Mouse (Mus musculus) stomach, postnatal 0 days (tissue): ENCODE data around the gene Uggt1. TPM values are rescaled to one million over a fixed set of nuclear protein-coding genes. Genes with fewer than 3 reads are reported as not detected.
A peak's percentile ranks its signal among the peaks of the same experiment; 100 is the strongest.

Source experiments
- ATAC-seq: fragments of 200-750 bp; cut with Nextera tagmentation; 2 replicates; pipeline ENCODE4 v1.8.0; 2017; ENCODE audit not compliant: low FRiP score, low TSS enrichment
- DNase-seq: peaks from one replicate; pipeline ENCODE4 v3.0.0-alpha.2; 2016; ENCODE audit warnings: low spot score
- H3K27ac ChIP-seq: fragments of 300-500 bp; sonication (generic); replicated peaks from 2 replicates; pipeline ENCODE4 v1.5.1; 2014; ENCODE audit warnings: mild to moderate bottlenecking, control low read depth
- H3K27me3 ChIP-seq: fragments of 300-500 bp; sonication (generic); 2 replicates; pipeline ENCODE4 v1.6.1; 2014; ENCODE audit warnings: low read length; ENCODE audit not compliant: control insufficient read depth, insufficient read depth
- H3K36me3 ChIP-seq: fragments of 300-500 bp; sonication (generic); 2 replicates; pipeline ENCODE4 v1.6.1; 2014; ENCODE audit warnings: low read length, mixed read lengths; ENCODE audit not compliant: control insufficient read depth, insufficient read depth
- H3K4me1 ChIP-seq: fragments of 300-500 bp; sonication (generic); replicated peaks from 2 replicates; pipeline ENCODE4 v1.6.1; 2014; ENCODE audit warnings: antibody characterized with exemption; ENCODE audit not compliant: control insufficient read depth, insufficient read depth
- H3K4me2 ChIP-seq: fragments of 300-500 bp; sonication (generic); replicated peaks from 2 replicates; pipeline ENCODE4 v1.6.1; 2014; ENCODE audit warnings: low read depth, mild to moderate bottlenecking, control low read depth, moderate library complexity
- H3K4me3 ChIP-seq: fragments of 300-500 bp; sonication (generic); 2 replicates; pipeline ENCODE4 v1.5.1; 2014; ENCODE audit warnings: low read depth, low read length, control low read depth
- H3K9ac ChIP-seq: fragments of 300-500 bp; sonication (generic); 2 replicates; pipeline ENCODE4 v1.6.1; 2014; ENCODE audit warnings: mild to moderate bottlenecking, low read length, control low read depth, mixed read lengths
- H3K9me3 ChIP-seq: fragments of 300-500 bp; sonication (generic); 2 replicates; pipeline ENCODE4 v1.6.1; 2016; ENCODE audit warnings: low read length; ENCODE audit not compliant: control insufficient read depth
- CTCF ChIP-seq: IDR thresholded peaks from 2 replicates; pipeline ENCODE4 v1.5.1; 2016; ENCODE audit warnings: antibody characterized with exemption, low read depth, mild to moderate bottlenecking, moderate library complexity
- EP300 ChIP-seq: optimal IDR thresholded peaks from 2 replicates; pipeline ENCODE3; 2016; ENCODE audit warnings: antibody characterized with exemption
- WGBS: fragments of 180-500 bp; shearing (Covaris S2); extraction: QIAGEN DNeasy Blood & Tissue Kit; methylation state at CpG from one replicate; pipeline ENCODE4 v1.1.7; 2014; 5-methylcytosine and 5-hydroxymethylcytosine counted together
- polyA plus RNA-seq: library from polyadenylated mRNA; unstranded; fragments of >200 nt; fragmentation: Nextera tagmentation; extraction: Ambion mirVana; gene quantifications from 2 replicates; pipeline ENCODE4 v1.2.1, GENCODE M21; 2015

The Uggt1 gene
- polyA plus RNA-seq, 1 experiment from 2014 or later: 28.9 TPM

- no peak overlapping the region for H3K9ac ChIP-seq
- peaks cover 18% of the 10 kb centered on the region for H3K36me3 ChIP-seq
- no peaks in the 10 kb centered on the region for H3K4me1 ChIP-seq
- H3K4me3 ChIP-seq: no peak overlapping the region
- no peak for TF ChIP-seq CTCF
- TF ChIP-seq EP300: no peak
- no peak overlapping the region for H3K4me2 ChIP-seq
- H3K9me3 ChIP-seq: no peaks in the 10 kb centered on the region
- no peak for DNase-seq
- ATAC-seq: no peak
- no peaks in the 10 kb centered on the region for H3K27me3 ChIP-seq
- WGBS: 76% methylated on average over 11 of the region's 11 CpGs
- no peak overlapping the region for H3K27ac ChIP-seq
Measured at GRCm38 (mm10) chr1:36191966-36192365, 52.6 kb downstream of the Uggt1 start.

- no peak overlapping the region for H3K9ac ChIP-seq
- no peak overlapping the region for H3K4me2 ChIP-seq
- ATAC-seq (no peak), DNase-seq (no peak)
- WGBS: 67% methylated on average over 5 of the region's 5 CpGs
- H3K4me3 ChIP-seq: no peak overlapping the region
- H3K9me3 ChIP-seq: no peaks in the 10 kb centered on the region
- H3K27me3 ChIP-seq: no peaks in the 10 kb centered on the region
- no peaks in the 10 kb centered on the region for H3K4me1 ChIP-seq
- peaks cover 27% of the 10 kb centered on the region for H3K36me3 ChIP-seq
- TF ChIP-seq CTCF (no peak), EP300 (no peak)
- no peak overlapping the region for H3K27ac ChIP-seq
Measured at GRCm38 (mm10) chr1:36180038-36180437, 64.5 kb downstream of the Uggt1 start.

DNA sequence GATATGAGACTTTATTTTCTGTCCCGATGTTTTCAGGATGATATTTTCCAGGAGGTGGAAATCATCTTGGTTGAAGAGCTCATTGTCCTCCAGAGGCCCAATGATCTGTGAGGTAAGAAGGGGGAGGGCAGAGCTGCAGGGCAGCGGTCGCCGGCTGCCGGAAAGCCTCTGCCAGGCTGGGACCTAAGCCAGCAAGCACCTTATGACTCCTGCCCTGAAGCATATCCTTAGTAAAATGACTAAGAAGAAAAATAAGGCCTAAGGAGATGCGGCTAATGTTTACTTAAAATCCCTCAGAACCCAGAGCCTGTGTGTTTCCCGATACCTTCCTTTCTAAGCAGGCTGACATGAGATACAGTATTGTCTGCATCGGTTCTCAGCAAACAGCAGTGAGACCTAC, 71.1 kb downstream of the Uggt1 start:
- Histone ChIP-seq H3K36me3 (peaks cover 35% of the 10 kb centered on the region), H3K27ac (no peak overlapping the region), H3K27me3 (no peaks in the 10 kb centered on the region), H3K4me1 (no peaks in the 10 kb centered on the region), H3K4me2 (no peak overlapping the region), H3K4me3 (no peak overlapping the region), H3K9me3 (no peaks in the 10 kb centered on the region), H3K9ac (no peak overlapping the region)
- no peak for DNase-seq
- no peak for TF ChIP-seq CTCF
- no peak for TF ChIP-seq EP300
- ATAC-seq: no peak
- WGBS: 78% methylated on average over 8 of the region's 8 CpGs

- Histone ChIP-seq H3K9me3 (no peaks in the 10 kb centered on the region), H3K4me2 (no peak overlapping the region), H3K27ac (no peak overlapping the region), H3K4me1 (no peaks in the 10 kb centered on the region), H3K9ac (no peak overlapping the region), H3K4me3 (no peak overlapping the region), H3K27me3 (no peaks in the 10 kb centered on the region), H3K36me3 (peaks cover 32% of the 10 kb centered on the region)
- WGBS: 89% methylated on average over 6 of the region's 6 CpGs
- DNase-seq: no peak
- no peak for TF ChIP-seq CTCF
- TF ChIP-seq EP300: no peak
- ATAC-seq: no peak
Measured at GRCm38 (mm10) chr1:36172941-36173340, 71.6 kb downstream of the Uggt1 start.

DNA sequence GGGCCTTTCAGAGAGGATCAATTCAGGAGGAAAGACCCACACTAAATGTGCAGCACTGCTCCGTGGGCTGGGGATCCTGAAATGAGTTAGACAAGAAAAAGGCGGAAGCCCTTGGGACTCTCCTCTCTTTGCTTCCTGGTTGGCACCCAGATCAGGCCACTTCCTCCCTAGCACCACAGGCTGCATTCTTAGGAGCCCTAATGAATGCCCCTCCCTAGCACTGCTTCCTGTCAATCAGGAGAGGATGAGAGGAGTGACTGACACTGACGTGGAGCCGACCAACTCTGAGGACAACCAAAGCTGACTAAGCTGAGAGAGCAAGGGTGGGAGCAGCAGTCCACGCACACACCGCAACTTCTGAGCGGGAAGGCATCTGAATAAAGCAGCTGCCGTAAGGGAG, 81.8 kb downstream of the Uggt1 start:
- ATAC-seq: 0 out of 2 replicates have a peak, but pooled peaks have one; percentile 42
- peaks cover 22% of the 10 kb centered on the region for H3K36me3 ChIP-seq

GRCm38 (mm10) chr1:36161208-36161607, 83.3 kb downstream of the Uggt1 start:
- Histone ChIP-seq H3K9me3 (no peaks in the 10 kb centered on the region), H3K4me2 (no peak overlapping the region), H3K27ac (no peak overlapping the region), H3K36me3 (peaks cover 23% of the 10 kb centered on the region), H3K27me3 (no peaks in the 10 kb centered on the region), H3K4me3 (no peak overlapping the region), H3K4me1 (no peaks in the 10 kb centered on the region), H3K9ac (no peak overlapping the region)
- DNase-seq (no peak), ATAC-seq (no peak)
- WGBS: 87% methylated on average over 9 of the region's 9 CpGs
- TF ChIP-seq CTCF (no peak), EP300 (no peak)

More for the DNA sequence above, 81.8 kb downstream of the Uggt1 start:
- Histone ChIP-seq H3K9ac (no peak overlapping the region), H3K4me1 (no peaks in the 10 kb centered on the region), H3K27ac (no peak overlapping the region), H3K4me2 (no peak overlapping the region), H3K4me3 (no peak overlapping the region), H3K27me3 (no peaks in the 10 kb centered on the region), H3K9me3 (no peaks in the 10 kb centered on the region)
- no peak for DNase-seq
- TF ChIP-seq CTCF (no peak), EP300 (no peak)
- WGBS: 79% methylated on average over 8 of the region's 8 CpGs

GRCm38 (mm10) chr1:36160246-36160645, 84.3 kb downstream of the Uggt1 start:
- Histone ChIP-seq H3K4me2 (no peak overlapping the region), H3K4me1 (no peaks in the 10 kb centered on the region), H3K9ac (no peak overlapping the region), H3K27ac (no peak overlapping the region), H3K36me3 (peaks cover 29% of the 10 kb centered on the region), H3K4me3 (no peak overlapping the region), H3K27me3 (no peaks in the 10 kb centered on the region), H3K9me3 (no peaks in the 10 kb centered on the region)
- TF ChIP-seq EP300 (no peak), CTCF (no peak)
- WGBS: 73% methylated on average over 8 of the region's 8 CpGs
- ATAC-seq: peak; percentile 61; the same call in 1 of the 2 replicates
- DNase-seq: no peak
